Mouse (Mus musculus) forebrain, embryonic 11.5 days (tissue): Measurements from ENCODE around the gene Cdk19. TPM values are rescaled to one million over a fixed set of nuclear protein-coding genes. Genes with fewer than 3 reads are reported as not detected.
"Not testable (repeated sequence)": the region's sequence is repeated elsewhere in the genome, so short reads cannot be mapped to it uniquely, and the experiment has no call there.

Experiments
- ATAC-seq: fragments of 200-750 bp; cut with Nextera tagmentation; replicated peaks from 2 replicates; pipeline ENCODE4 v1.8.0; 2017; ENCODE audit warnings: moderate TSS enrichment; ENCODE audit not compliant: low FRiP score
- DNase-seq: peaks from one replicate; pipeline ENCODE4 v3.0.0-alpha.2; 2017; ENCODE audit warnings: low spot score
- H3K27ac ChIP-seq: fragments of 300-500 bp; sonication (generic); 2 replicates; pipeline ENCODE4 v1.5.1; 2014; ENCODE audit warnings: low read depth, low read length
- H3K27me3 ChIP-seq: fragments of 300-500 bp; sonication (generic); 2 replicates; pipeline ENCODE4 v1.6.1; 2014; ENCODE audit warnings: mild to moderate bottlenecking, low read length, mixed read lengths; ENCODE audit not compliant: control insufficient read depth, insufficient read depth
- H3K36me3 ChIP-seq: fragments of 300-500 bp; sonication (generic); 2 replicates; pipeline ENCODE4 v1.6.1; 2014; ENCODE audit warnings: mild to moderate bottlenecking, low read length, moderate library complexity, mixed read lengths; ENCODE audit not compliant: control insufficient read depth, insufficient read depth
- H3K4me1 ChIP-seq: fragments of 300-500 bp; sonication (generic); replicated peaks from 2 replicates; pipeline ENCODE4 v1.6.1; 2014; ENCODE audit warnings: low read length, mixed read lengths; ENCODE audit not compliant: control insufficient read depth, insufficient read depth
- H3K4me2 ChIP-seq: fragments of 300-500 bp; sonication (generic); 2 replicates; pipeline ENCODE4 v1.6.1; 2014; ENCODE audit warnings: low read depth, mild to moderate bottlenecking, low read length, moderate library complexity, mixed read lengths; ENCODE audit not compliant: severe bottlenecking
- H3K4me3 ChIP-seq: fragments of 300-500 bp; sonication (generic); 2 replicates; pipeline ENCODE4 v1.5.1; 2014; ENCODE audit warnings: low read depth, low read length
- H3K9ac ChIP-seq: fragments of 300-500 bp; sonication (generic); 2 replicates; pipeline ENCODE4 v1.6.1; 2014; ENCODE audit warnings: low read length
- H3K9me3 ChIP-seq: fragments of 300-500 bp; sonication (generic); 2 replicates; pipeline ENCODE4 v1.6.1; 2016; ENCODE audit warnings: low read length, mixed read lengths; ENCODE audit not compliant: control insufficient read depth
- WGBS: fragments of 180-500 bp; shearing (Covaris S2); extraction: QIAGEN DNeasy Blood & Tissue Kit; methylation state at CpG from one replicate; pipeline ENCODE4 v1.1.7; 2014; 5-methylcytosine and 5-hydroxymethylcytosine counted together
- polyA plus RNA-seq: library from polyadenylated mRNA; unstranded; fragments of >200 nt; fragmentation: Nextera tagmentation; extraction: Ambion mirVana; gene quantifications from 2 replicates; pipeline ENCODE4 v1.2.1, GENCODE M21; 2014

Gene Cdk19
- polyA plus RNA-seq, 1 experiment from 2014 or later: 8.0 TPM

- WGBS: 80% methylated on average over 9 of the region's 9 CpGs
- H3K36me3 ChIP-seq: no peaks in the 10 kb centered on the region
Observed at GRCm38 (mm10) chr10:40525616-40526155, 186.3 kb downstream of the Cdk19 start.

GRCm38 (mm10) chr10:40526301-40526761 is 187.0 kb downstream of the Cdk19 start:
- DNase-seq (no peak), ATAC-seq (no peak)
- Histone ChIP-seq H3K27ac (no peak overlapping the region), H3K9ac (no peak overlapping the region), H3K4me1 (peaks cover 3% of the 10 kb centered on the region; the same call in 1 of the 2 replicates), H3K9me3 (no peaks in the 10 kb centered on the region), H3K4me3 (no peak overlapping the region), H3K36me3 (no peaks in the 10 kb centered on the region), H3K4me2 (no peak overlapping the region), H3K27me3 (peaks cover 3% of the 10 kb centered on the region; the same call in 1 of the 2 replicates)
- WGBS: 87% methylated on average over 8 of the region's 8 CpGs

More at GRCm38 (mm10) chr10:40525616-40526155, 186.3 kb downstream of the Cdk19 start:
- DNase-seq (no peak), ATAC-seq (no peak)
- no peak overlapping the region for H3K4me2 ChIP-seq
- H3K27ac ChIP-seq: no peak overlapping the region
- H3K4me3 ChIP-seq: no peak overlapping the region
- H3K27me3 ChIP-seq: peaks cover 3% of the 10 kb centered on the region; the same call in 1 of the 2 replicates
- no peaks in the 10 kb centered on the region for H3K9me3 ChIP-seq
- H3K4me1 ChIP-seq: peaks cover 3% of the 10 kb centered on the region; the same call in 1 of the 2 replicates
- H3K9ac ChIP-seq: no peak overlapping the region

- Histone ChIP-seq H3K9me3 (no peaks in the 10 kb centered on the region), H3K4me1 (peaks cover 2% of the 10 kb centered on the region; the same call in 1 of the 2 replicates), H3K27ac (no peak overlapping the region), H3K4me2 (no peak overlapping the region), H3K36me3 (no peaks in the 10 kb centered on the region), H3K27me3 (peaks cover 3% of the 10 kb centered on the region; the same call in 1 of the 2 replicates), H3K9ac (no peak overlapping the region), H3K4me3 (no peak overlapping the region)
- DNase-seq (no peak), ATAC-seq (no peak)
- 76% methylated on average over 3 of the region's 3 CpGs for WGBS
Observed at GRCm38 (mm10) chr10:40526986-40527385, 187.6 kb downstream of the Cdk19 start.

- no peak for DNase-seq
- H3K4me2 ChIP-seq: no peak overlapping the region
- H3K4me3 ChIP-seq: no peak overlapping the region
- no peak overlapping the region for H3K27ac ChIP-seq
- no peak for ATAC-seq
- H3K9ac ChIP-seq: no peak overlapping the region
- H3K9me3 ChIP-seq: no peaks in the 10 kb centered on the region
- 61% methylated on average over 8 of the region's 8 CpGs for WGBS
- H3K4me1 ChIP-seq: no peaks in the 10 kb centered on the region
- no peaks in the 10 kb centered on the region for H3K36me3 ChIP-seq
- H3K27me3 ChIP-seq: peaks cover 3% of the 10 kb centered on the region; the same call in 1 of the 2 replicates
Observed at GRCm38 (mm10) chr10:40527573-40527972, 188.2 kb downstream of the Cdk19 start.

GRCm38 (mm10) chr10:40528668-40529067 is 189.3 kb downstream of the Cdk19 start:
- no peak overlapping the region for H3K4me2 ChIP-seq
- H3K4me1 ChIP-seq: no peaks in the 10 kb centered on the region
- DNase-seq: no peak
- peaks cover 3% of the 10 kb centered on the region; the same call in 1 of the 2 replicates for H3K27me3 ChIP-seq
- no peak overlapping the region for H3K4me3 ChIP-seq
- H3K9ac ChIP-seq: no peak overlapping the region
- WGBS: 53% methylated on average over 8 of the region's 10 CpGs
- no peak for ATAC-seq
- no peaks in the 10 kb centered on the region for H3K36me3 ChIP-seq
- no peak overlapping the region for H3K27ac ChIP-seq
- H3K9me3 ChIP-seq: no peaks in the 10 kb centered on the region

- Histone ChIP-seq H3K9ac (no peak overlapping the region), H3K4me2 (no peak overlapping the region), H3K4me1 (no peaks in the 10 kb centered on the region), H3K9me3 (no peaks in the 10 kb centered on the region), H3K4me3 (no peak overlapping the region), H3K27ac (no peak overlapping the region), H3K27me3 (peaks cover 3% of the 10 kb centered on the region; the same call in 1 of the 2 replicates), H3K36me3 (no peaks in the 10 kb centered on the region)
- DNase-seq (peak; percentile 69), ATAC-seq (no peak)
- 69% methylated on average over 6 of the region's 6 CpGs for WGBS
Observed at GRCm38 (mm10) chr10:40529617-40530016, 190.3 kb downstream of the Cdk19 start.

GRCm38 (mm10) chr10:40530661-40531060 is 191.3 kb downstream of the Cdk19 start:
- Histone ChIP-seq H3K27ac (no peak overlapping the region), H3K36me3 (no peaks in the 10 kb centered on the region), H3K9ac (no peak overlapping the region), H3K4me1 (no peaks in the 10 kb centered on the region), H3K4me2 (no peak overlapping the region), H3K9me3 (no peaks in the 10 kb centered on the region), H3K27me3 (peaks cover 3% of the 10 kb centered on the region; the same call in 1 of the 2 replicates), H3K4me3 (no peak overlapping the region)
- DNase-seq: no peak
- ATAC-seq: no peak
- 83% methylated on average over 3 of the region's 3 CpGs for WGBS

- DNase-seq, H3K4me2 ChIP-seq, H3K27me3 ChIP-seq, H3K4me1 ChIP-seq, ATAC-seq, H3K9me3 ChIP-seq, H3K9ac ChIP-seq, H3K27ac ChIP-seq, H3K36me3 ChIP-seq, H3K4me3 ChIP-seq: not testable (repeated sequence)
- WGBS: 91% methylated on average over 4 of the region's 4 CpGs
Observed at GRCm38 (mm10) chr10:40532586-40532985, 193.2 kb downstream of the Cdk19 start.
